Mouse (Mus musculus) stomach, embryonic 16.5 days (tissue): Measurements from ENCODE around the gene Camk2b. TPM values are rescaled to one million over a fixed set of nuclear protein-coding genes. Genes with fewer than 3 reads are reported as not detected.

ENCODE experiments used
- ATAC-seq: fragments of 200-750 bp; cut with Nextera tagmentation; 2 replicates; pipeline ENCODE4 v1.8.0; 2017; ENCODE audit warnings: moderate number of reproducible peaks, moderate TSS enrichment; ENCODE audit not compliant: insufficient read depth, low FRiP score
- H3K27ac ChIP-seq: fragments of 300-500 bp; sonication (generic); 2 replicates; pipeline ENCODE4 v1.5.1; 2014; ENCODE audit warnings: low read length
- H3K27me3 ChIP-seq: fragments of 300-500 bp; sonication (generic); 2 replicates; pipeline ENCODE4 v1.6.1; 2014; ENCODE audit warnings: low read length, control low read depth, mixed read lengths; ENCODE audit not compliant: control insufficient read depth, insufficient read depth
- H3K36me3 ChIP-seq: fragments of 300-500 bp; sonication (generic); 2 replicates; pipeline ENCODE4 v1.6.1; 2014; ENCODE audit warnings: low read length; ENCODE audit not compliant: control insufficient read depth, insufficient read depth
- H3K4me1 ChIP-seq: fragments of 300-500 bp; sonication (generic); 2 replicates; pipeline ENCODE4 v1.6.1; 2014; ENCODE audit warnings: low read length, control low read depth, mixed read lengths; ENCODE audit not compliant: control insufficient read depth, insufficient read depth
- H3K4me2 ChIP-seq: fragments of 300-500 bp; sonication (generic); 2 replicates; pipeline ENCODE4 v1.6.1; 2014; ENCODE audit warnings: low read depth, low read length, mixed read lengths
- H3K4me3 ChIP-seq: fragments of 300-500 bp; sonication (generic); replicated peaks from 2 replicates; pipeline ENCODE4 v1.5.1; 2014; ENCODE audit warnings: mild to moderate bottlenecking, low read length
- H3K9ac ChIP-seq: fragments of 300-500 bp; sonication (generic); 2 replicates; pipeline ENCODE4 v1.6.1; 2014; ENCODE audit warnings: low read length
- H3K9me3 ChIP-seq: fragments of 300-500 bp; sonication (generic); replicated peaks from 2 replicates; pipeline ENCODE4 v1.6.1; 2016; ENCODE audit warnings: low read length, control low read depth; ENCODE audit not compliant: control insufficient read depth
- WGBS: fragments of 180-500 bp; shearing (Covaris S2); extraction: QIAGEN DNeasy Blood & Tissue Kit; methylation state at CpG from one replicate; pipeline ENCODE4 v1.1.7; 2014; 5-methylcytosine and 5-hydroxymethylcytosine counted together
- polyA plus RNA-seq: library from polyadenylated mRNA; unstranded; fragments of >200 nt; fragmentation: Nextera tagmentation; extraction: Ambion mirVana; gene quantifications from 2 replicates; pipeline ENCODE4 v1.2.1, GENCODE M21; 2015

Camk2b gene
- polyA plus RNA-seq, 1 experiment from 2014 or later, result 6.0 TPM

DNA sequence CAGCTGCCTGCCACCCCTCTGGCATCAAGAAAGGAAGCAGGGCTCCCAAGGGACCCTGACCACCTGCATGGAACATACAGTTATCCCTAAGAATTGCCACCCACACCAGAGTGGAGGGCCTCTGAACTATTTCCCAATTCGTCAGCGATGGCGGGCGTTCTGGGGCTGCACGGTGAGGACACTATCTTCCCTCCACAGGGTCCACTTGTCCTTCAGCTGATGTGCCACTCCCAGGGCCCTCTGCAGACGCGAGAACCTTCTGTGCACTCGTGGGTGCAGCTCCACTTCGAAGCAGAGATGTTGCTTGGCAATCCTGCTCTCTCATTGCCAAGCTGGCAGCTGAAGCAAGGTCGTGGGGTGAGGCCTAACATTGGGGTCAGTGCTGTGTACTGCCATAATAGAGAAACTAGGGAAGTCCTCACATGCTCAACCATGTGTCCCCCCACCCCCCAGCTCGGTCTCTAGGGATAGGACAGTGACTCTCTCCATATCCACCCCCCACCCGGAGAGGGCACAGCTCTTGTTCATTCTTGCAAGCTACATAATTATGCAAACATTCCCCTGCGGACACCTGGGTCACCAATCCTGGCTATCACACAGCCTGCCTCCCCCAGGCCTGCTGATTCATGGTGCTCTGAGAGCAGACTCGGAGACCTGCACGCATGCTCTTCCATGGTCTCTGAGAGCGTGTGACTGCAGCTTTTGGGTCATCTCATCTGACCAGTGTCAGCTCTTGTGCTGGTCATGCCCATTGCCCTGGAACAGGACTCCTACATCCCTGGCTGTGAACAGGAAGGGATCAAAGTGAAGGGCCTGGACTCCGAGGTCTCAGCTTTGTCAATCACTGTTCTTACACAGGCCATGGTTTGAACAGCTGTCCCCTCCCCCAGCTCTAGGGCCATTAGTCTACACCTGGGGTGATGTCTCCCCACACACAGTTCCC, 45.0 kb downstream of the Camk2b start:
- Histone ChIP-seq H3K27ac (no peak overlapping the region), H3K4me3 (no peak overlapping the region), H3K27me3 (no peaks in the 10 kb centered on the region), H3K9me3 (no peaks in the 10 kb centered on the region), H3K4me2 (no peak overlapping the region), H3K36me3 (no peaks in the 10 kb centered on the region), H3K4me1 (no peaks in the 10 kb centered on the region), H3K9ac (no peak overlapping the region)
- no peak for ATAC-seq
- 71% methylated on average over 17 of the region's 17 CpGs for WGBS

DNA sequence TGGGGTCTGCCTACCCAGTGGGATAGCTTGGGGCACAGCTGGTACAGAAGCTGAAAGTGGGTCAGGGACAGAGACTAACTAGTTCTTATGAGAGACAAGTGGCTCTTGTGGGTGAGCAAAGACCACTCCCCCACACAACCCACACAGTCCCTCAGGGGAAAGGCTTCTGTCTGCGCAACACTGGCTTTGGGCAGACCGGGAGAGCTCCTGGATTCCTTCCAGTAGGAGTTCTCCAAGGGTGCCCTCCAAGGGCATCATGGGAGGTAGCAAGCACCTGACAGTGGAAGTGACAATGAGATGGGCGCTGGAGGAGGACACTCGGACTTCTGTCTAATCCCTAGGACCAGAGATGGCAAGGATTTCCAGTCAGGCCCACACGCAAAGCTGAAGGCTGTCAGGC, 45.8 kb downstream of the Camk2b start:
- WGBS, result 77% methylated on average over 5 of the region's 5 CpGs
- H3K36me3 ChIP-seq, result no peaks in the 10 kb centered on the region
- no peak overlapping the region for H3K27ac ChIP-seq
- no peak overlapping the region for H3K9ac ChIP-seq
- H3K9me3 ChIP-seq, result no peaks in the 10 kb centered on the region
- H3K4me3 ChIP-seq, result no peak overlapping the region
- no peaks in the 10 kb centered on the region for H3K4me1 ChIP-seq
- no peaks in the 10 kb centered on the region for H3K27me3 ChIP-seq
- H3K4me2 ChIP-seq, result no peak overlapping the region
- ATAC-seq, result no peak

DNA sequence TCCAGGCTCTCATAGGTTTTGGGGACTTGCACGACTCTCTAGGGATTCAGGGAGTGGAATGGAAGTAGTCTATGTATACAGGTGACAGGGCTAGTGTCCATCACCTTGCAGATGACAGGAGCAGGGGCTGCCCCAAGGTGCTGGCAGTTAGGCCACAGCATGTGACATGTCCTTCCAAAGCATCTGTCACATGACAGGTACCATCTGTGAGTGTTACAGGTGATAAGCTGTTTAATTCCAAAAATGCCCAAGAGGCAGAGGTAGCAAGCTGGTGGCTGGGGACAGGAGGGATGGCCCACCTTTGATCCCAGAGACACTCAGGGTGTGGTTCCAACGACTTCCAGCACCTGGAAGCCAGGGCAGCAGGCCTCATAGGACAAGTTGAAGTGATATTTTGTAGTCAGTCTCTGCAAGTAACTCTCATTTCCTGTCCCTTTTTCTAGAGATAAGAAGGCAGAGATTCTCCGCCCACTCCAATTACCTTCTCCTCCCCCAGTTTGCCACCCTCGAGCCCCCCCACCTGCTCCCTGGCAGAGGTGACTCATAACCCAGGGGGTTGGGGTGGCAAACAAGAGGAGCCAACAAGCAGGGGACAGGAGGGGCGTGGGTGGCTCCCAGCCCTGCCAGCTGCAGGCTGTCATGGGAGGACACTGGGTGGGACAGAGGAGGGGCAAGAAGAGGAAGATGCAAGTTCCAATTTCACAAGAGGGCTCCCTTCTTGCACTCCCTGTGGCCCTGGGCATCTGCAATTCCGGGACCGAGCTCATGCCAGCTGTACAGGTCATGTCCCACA, 47.7 kb downstream of the Camk2b start:
- Histone ChIP-seq H3K4me1 (no peaks in the 10 kb centered on the region), H3K9me3 (no peaks in the 10 kb centered on the region), H3K27me3 (no peaks in the 10 kb centered on the region), H3K4me3 (no peak overlapping the region), H3K9ac (no peak overlapping the region), H3K27ac (no peak overlapping the region), H3K36me3 (no peaks in the 10 kb centered on the region), H3K4me2 (no peak overlapping the region)
- ATAC-seq, result no peak
- WGBS, result 51% methylated on average over 7 of the region's 7 CpGs

DNA sequence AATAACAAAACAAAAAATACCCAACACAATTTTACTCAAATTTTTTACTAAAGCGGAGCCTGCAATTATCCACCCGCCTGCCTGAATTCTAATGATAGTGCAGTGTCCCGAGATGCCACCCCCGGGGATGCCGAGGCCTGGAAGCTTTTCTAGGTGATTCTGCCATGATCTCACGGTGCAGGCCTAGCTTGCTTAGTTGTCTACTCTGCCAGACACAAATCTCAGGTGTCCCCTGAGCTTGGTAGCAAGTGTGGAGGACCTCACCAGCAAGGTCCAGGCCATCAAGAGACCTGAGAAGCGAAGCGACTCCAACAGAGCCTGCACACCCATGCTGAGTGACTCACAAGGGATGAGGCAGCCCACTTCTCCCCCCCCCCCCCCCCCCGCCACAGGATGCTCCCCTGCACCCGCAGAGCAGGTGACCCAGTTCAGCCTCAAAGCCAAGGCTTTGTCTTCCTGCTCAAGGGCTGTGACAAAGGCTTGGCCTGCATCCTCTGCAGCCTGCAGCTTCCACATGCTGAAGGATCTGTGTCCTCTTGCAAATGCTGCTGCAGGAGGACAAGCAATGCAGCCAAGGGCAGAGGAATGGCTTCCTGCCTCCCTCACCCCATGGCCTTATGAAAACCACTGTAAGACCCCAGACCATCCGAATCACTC, 48.5 kb downstream of the Camk2b start:
- WGBS, result 73% methylated on average over 9 of the region's 11 CpGs
- Histone ChIP-seq H3K36me3 (no peaks in the 10 kb centered on the region), H3K27me3 (no peaks in the 10 kb centered on the region), H3K4me2 (no peak overlapping the region), H3K9me3 (no peaks in the 10 kb centered on the region), H3K27ac (no peak overlapping the region), H3K4me1 (no peaks in the 10 kb centered on the region), H3K9ac (no peak overlapping the region), H3K4me3 (no peak overlapping the region)
- no peak for ATAC-seq

DNA sequence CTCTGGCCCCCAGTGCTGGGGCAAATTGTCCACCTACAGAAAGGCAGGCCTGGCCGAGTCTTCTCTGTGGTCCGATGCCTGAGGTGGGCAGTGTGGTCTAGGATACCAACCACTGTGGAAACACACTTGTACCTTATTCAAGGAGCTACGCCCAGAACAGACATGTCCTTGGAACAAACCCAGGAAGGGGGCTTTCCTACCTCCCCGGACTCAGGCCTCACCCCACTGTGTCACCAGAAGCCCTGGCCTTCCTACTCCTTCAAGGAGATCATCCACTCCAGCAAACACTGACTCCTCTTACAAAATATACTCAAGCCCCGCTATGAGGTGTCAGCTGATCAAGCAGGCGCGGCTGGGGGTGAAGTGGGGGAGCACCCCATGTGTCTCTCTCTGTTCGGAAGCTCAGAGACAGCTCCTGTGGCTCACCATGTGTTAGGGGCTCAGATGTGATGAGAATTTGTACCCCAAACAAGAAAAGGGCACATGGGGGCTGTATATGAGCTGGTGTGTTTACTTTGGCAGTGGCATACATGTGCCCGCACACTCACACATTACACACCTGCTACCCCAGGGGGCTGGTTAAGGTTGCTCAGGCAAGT, 49.3 kb downstream of the Camk2b start:
- H3K9me3 ChIP-seq, result no peaks in the 10 kb centered on the region
- H3K4me3 ChIP-seq, result no peak overlapping the region
- ATAC-seq, result no peak
- no peaks in the 10 kb centered on the region for H3K36me3 ChIP-seq
- H3K27me3 ChIP-seq, result no peaks in the 10 kb centered on the region
- H3K27ac ChIP-seq, result no peak overlapping the region
- no peak overlapping the region for H3K9ac ChIP-seq
- WGBS, result 60% methylated on average over 9 of the region's 9 CpGs
- no peak overlapping the region for H3K4me2 ChIP-seq
- H3K4me1 ChIP-seq, result no peaks in the 10 kb centered on the region

DNA sequence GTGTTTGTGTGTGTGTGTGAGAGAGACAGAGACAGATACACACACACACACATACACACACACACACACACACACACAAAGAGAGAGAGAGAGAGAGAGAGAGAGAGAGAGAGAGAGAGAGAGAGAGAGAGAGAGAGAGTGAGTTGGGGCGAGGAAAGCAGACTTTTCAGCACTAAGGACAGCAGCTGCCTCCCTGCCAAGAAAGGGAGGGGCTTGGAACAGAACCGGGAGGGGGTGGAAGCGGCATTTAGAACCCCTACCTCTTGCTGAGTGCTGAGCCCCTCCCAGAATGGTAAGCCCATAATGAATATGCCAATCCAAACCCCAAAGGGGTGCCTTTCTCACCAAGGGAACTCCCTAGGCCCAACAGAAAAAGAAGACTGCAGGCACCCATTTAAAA, 49.8 kb downstream of the Camk2b start:
- Histone ChIP-seq H3K36me3 (no peaks in the 10 kb centered on the region), H3K4me3 (no peak overlapping the region), H3K9ac (no peak overlapping the region), H3K9me3 (no peaks in the 10 kb centered on the region), H3K27me3 (no peaks in the 10 kb centered on the region), H3K4me1 (no peaks in the 10 kb centered on the region), H3K4me2 (no peak overlapping the region), H3K27ac (no peak overlapping the region)
- no peak for ATAC-seq
- 2% methylated on average over 3 of the region's 3 CpGs for WGBS

DNA sequence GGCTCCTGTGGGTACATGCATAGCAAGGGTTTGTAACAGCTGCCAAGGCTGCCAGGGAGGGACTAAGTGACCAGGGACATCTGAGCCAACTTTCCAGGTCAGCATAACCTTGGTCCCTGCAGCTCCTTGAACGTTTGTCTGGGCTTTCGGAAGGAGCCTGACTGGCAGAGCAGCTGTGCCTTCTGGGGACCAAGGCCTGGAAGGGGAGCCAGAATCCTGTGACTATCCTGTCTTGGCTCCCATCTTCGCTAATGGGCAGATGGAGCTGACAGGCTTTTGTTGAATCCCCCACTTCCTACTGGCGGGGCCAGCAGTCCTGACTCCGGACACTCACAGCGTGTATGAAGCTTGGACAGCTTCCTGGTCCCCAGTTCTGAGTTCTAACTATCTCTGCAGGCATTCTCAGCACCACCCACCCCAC, 51.1 kb downstream of the Camk2b start:
- Histone ChIP-seq H3K36me3 (no peaks in the 10 kb centered on the region), H3K4me3 (no peak overlapping the region), H3K4me1 (no peaks in the 10 kb centered on the region), H3K4me2 (no peak overlapping the region), H3K9ac (no peak overlapping the region), H3K9me3 (no peaks in the 10 kb centered on the region), H3K27me3 (no peaks in the 10 kb centered on the region), H3K27ac (no peak overlapping the region)
- WGBS, result 74% methylated on average over 6 of the region's 6 CpGs
- ATAC-seq, result no peak

DNA sequence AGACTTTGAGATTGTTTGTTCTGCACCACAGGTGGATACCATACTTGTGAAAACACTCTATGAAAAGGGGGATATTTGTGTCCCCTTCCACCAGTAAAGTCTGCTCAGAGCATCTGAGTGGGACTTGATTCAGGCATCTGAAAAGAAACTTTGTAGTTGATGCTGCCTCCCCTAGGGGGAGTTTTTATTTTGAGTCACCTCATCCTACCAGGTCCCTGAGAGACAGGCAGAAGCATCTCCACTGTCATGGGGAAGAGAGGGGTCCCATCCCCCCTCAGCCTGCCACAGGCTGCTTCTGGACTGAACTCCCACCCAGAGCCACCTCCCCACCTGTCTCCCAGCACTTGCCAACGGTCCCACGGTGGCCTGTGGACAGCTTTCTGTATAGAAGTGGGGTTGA, 52.8 kb downstream of the Camk2b start:
- Histone ChIP-seq H3K9ac (no peak overlapping the region), H3K4me3 (no peak overlapping the region), H3K36me3 (no peaks in the 10 kb centered on the region), H3K9me3 (no peaks in the 10 kb centered on the region), H3K27ac (no peak overlapping the region), H3K4me2 (no peak overlapping the region), H3K4me1 (no peaks in the 10 kb centered on the region), H3K27me3 (no peaks in the 10 kb centered on the region)
- 53% methylated on average over 2 of the region's 2 CpGs for WGBS
- ATAC-seq, result no peak
